In the genomic region with DNA sequence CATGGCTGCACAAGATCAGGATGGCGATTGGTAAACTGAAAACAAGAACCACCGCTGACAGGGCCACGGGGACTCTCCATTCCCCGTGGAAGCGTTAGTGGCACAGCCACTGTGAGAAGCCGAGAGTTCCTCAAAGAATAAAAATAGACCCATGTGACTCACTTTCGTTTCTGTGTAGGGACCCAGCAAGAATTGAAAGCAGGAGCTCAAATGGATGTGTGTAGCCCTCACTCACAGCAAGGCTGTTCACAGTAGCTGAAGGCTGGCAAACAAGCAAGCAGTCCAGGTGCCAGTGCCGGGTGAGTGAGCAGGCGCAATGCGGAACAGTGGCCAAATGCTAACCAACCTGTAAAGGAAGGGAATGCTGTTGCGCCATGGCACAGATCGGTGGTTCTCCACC, we compare ENCODE assay signal across 7 mouse cellular contexts. TPM values are rescaled to one million over a fixed set of nuclear protein-coding genes. Genes with fewer than 3 reads are reported as not detected.
DNase-seq lines count a peak whose midpoint lies in the region; ATAC-seq lines count a peak whose summit lies in the region.

No protein-coding gene starts in this region.

- no peak overlapping the region for H3K4me3 ChIP-seq in forebrain, embryonic 16.5 days (replicated peaks; ENCODE audit: low read length)

- peak; percentile 51 for DNase-seq in right cerebral cortex, adult 18-20 months
- DNase-seq in right cerebral cortex, postnatal 4 days: no peak
- DNase-seq in layer of hippocampus, adult 9-10 months (ENCODE audit: low spot score): peak; percentile 42
- peak; percentile 13 to 34 for DNase-seq in right cerebral cortex, postnatal 36 days (ENCODE audit: low spot score in 2 of 2)
- no peak for DNase-seq in adrenal gland, postnatal 10 days
- no peak for DNase-seq in thymus, adult 18-20 months

- H3K36me3 ChIP-seq in forebrain, embryonic 16.5 days (ENCODE audit: control insufficient read depth, insufficient read depth): no peaks in the 10 kb centered on the region

- peak; percentile 51; the same call in 1 of the 2 replicates for ATAC-seq in forebrain, embryonic 16.5 days

- no peaks in the 10 kb centered on the region for H3K27me3 ChIP-seq in forebrain, embryonic 16.5 days (replicated peaks; ENCODE audit: control insufficient read depth, insufficient read depth, low read length)

- no peak overlapping the region for H3K9ac ChIP-seq in forebrain, embryonic 16.5 days (replicated peaks; ENCODE audit: low read depth, low read length)

- H3K4me1 ChIP-seq in forebrain, embryonic 16.5 days (replicated peaks; ENCODE audit: control insufficient read depth, insufficient read depth, low read length): no peaks in the 10 kb centered on the region

- peak overlapping the region; percentile 16; the same call in 1 of the 2 replicates for H3K4me2 ChIP-seq in forebrain, embryonic 16.5 days (ENCODE audit: low read length)

- 60% methylated on average over 12 of the region's 12 CpGs for WGBS in forebrain, embryonic 16.5 days

- peak overlapping the region; percentile 5; the same call in 1 of the 2 replicates for H3K27ac ChIP-seq in forebrain, embryonic 16.5 days (ENCODE audit: low read length)

- H3K9me3 ChIP-seq in forebrain, embryonic 16.5 days (ENCODE audit: control insufficient read depth, low read length): no peaks in the 10 kb centered on the region

RNA-seq across cellular contexts. Expression of a gene that starts 36.4 kb away (rescaled TPM):
- 0.38 and 0.82 TPM in 2 replicates for polyA plus RNA-seq in forebrain, embryonic 16.5 days (2015; fragmentation: Nextera tagmentation; extraction: Ambion mirVana)
- total RNA-seq in adrenal gland, postnatal 10 days (2021): 10 to 100 TPM in 1 of 2 experiments, 1 to 10 TPM in 1; 8.6 to 12.6 TPM

Comparison
In these comparisons a context has a peak if more than half of its experiments do, and no peak if none do; other contexts are left out.
1. DNase-seq: peak in right cerebral cortex, adult 18-20 months (single experiment), layer of hippocampus, adult 9-10 months (single experiment) and right cerebral cortex, postnatal 36 days (2 of 2); none in right cerebral cortex, postnatal 4 days (single experiment), adrenal gland, postnatal 10 days (single experiment) and thymus, adult 18-20 months (0 of 2).